Mouse (Mus musculus): ENCODE measurements at regions not wholly inside any gene's neighbourhood (a gene's known extent, or its start where the extent isn't known, plus 50 kb on each side); places are given as distances from the start of the nearest gene placed in this dataset.

DNA sequence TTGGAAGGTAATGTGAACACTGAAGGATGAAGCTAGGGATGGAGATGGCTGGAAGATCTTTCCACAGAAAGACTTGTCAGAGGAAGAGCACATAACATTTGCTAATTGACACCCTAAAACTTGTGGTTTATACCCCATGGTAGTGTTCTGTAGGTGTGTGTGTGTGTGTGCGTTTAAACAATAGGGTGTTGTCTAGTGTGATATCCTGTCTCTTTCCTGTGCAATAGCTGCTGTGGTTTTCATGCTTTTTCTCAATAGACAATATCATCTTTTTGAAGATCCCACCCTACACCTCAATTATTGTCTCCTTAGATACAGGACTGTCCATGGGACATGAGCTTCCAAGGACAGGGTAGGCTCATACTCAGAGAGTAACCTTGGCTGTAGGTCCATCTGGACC, 103.5 kb upstream of the 4933412E24Rik start:
- ATAC-seq (replicated peaks; ENCODE audit: insufficient number of reproducible peaks, low FRiP score, low TSS enrichment, poor library complexity, severe bottlenecking), result peak; percentile 82

DNA sequence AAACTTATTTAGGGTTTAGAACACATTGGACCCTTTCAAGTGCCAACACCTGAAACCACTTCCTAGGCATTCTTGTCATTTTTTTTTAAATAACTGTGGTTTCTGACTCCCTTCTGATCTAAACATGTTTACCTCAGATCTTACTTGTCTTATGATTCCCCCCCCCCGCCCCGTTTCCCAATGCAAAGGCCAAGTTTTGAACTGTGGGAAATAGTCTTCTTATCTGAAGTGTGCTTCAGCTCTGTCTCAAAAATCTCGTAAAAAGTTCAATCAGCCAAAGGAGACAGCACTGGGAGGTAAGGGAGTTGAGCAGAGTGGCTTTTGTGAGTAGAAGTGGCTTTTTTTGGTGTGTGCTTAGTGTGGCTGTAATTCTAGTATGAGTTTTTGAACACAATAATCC, 95.5 kb upstream of the 4933412E24Rik start:
- no peak for ATAC-seq (replicated peaks; ENCODE audit: insufficient number of reproducible peaks, low FRiP score, low TSS enrichment, poor library complexity, severe bottlenecking)

DNA sequence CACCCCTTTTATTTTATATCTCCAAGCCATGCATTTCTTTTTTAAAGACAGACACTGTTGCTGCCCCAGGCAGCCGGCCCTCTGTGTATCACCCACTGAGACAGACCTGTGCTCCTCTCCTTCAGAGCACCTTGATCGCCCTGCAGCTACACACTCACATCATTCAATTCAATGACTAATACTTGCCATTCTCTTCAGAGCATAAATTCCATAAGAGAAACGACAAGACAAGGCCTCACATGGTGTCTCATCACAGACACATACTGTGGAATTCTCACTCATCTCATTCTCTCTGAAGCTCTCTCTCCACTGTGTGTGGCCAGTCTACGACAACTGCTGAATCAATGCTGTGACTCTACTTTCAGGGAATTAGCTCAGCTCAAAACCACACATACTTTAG, 94.6 kb upstream of the 4933412E24Rik start:
- ATAC-seq (replicated peaks; ENCODE audit: insufficient number of reproducible peaks, low FRiP score, low TSS enrichment, poor library complexity, severe bottlenecking), result no peak

DNA sequence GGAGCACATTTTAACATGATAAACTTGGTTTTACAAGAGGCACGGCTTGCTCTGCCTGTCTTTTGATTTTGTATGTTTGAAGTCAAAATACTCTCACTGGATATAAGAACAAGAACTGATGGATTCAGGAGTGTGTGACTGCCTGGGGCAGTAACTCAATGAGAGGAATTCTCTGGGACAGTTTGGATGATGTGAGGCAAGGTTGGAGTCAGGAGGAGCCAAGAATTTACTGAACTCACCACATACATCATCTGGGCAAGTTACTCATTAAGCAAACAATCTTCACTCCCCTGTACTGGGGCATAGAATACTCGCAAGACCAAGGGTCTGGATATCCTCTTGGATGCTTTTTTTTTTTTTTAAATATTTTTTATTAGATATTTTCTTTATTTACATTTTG, 87.7 kb upstream of the 4933412E24Rik start:
- ATAC-seq (replicated peaks; ENCODE audit: insufficient number of reproducible peaks, low FRiP score, low TSS enrichment, poor library complexity, severe bottlenecking), result no peak

DNA sequence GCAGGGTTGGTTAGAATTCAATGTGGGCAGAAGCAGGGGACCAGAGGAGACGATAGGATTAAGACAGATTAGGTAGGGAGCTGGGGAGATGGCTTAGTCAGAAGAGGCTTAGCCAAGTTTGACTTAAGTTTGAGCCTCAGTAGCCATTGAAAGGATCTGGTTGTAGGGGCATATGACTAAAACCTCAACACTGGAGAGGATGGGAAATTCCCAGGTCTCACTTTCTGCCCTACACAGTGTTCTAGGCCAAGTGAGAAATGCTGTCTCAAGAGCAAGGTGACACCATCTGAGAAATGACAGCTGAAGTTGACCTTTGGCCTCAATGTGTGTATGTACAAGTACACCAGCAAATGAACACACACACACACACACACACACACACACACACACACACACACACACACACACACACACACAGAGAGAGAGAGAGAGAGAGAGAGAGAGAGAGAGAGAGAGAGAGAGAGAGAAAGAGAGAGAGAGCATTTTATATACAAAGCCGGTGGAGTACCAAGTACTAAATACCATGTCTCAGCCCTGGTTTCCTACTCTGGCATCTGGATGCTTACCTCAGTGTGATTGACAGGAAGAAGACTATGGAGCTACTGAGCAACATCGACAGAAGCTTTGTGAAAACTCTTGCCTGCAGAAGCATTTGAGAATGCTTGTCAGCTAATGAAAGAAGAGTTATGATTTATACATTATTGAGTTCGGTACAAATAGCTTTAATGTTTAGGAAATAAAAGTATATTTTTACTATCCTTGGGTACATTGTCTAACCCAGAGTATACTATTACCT, 85.3 kb upstream of the 4933412E24Rik start:
- ATAC-seq (replicated peaks; ENCODE audit: insufficient number of reproducible peaks, low FRiP score, low TSS enrichment, poor library complexity, severe bottlenecking), result 0 out of 2 replicates have a peak, but pooled peaks have one; percentile 31

DNA sequence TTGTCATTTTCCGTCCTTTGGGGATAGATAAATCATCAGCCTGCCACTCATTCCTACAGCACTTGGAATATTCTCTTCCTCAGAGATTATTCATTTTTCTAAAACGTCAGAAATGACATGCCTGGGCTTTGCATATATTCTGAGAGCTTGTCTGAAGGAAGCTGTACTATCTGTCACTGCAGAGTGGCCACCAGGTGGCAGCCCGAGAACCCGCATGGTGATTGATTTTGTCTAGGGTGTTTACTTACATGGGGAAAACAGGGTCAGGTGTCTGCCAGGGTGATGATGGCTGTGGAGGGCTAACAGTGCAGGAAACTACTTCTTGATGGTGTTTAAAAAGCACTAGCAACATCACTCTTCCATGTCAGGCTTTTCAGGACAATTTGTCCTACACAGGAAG, 80.7 kb upstream of the 4933412E24Rik start:
- ATAC-seq (replicated peaks; ENCODE audit: insufficient number of reproducible peaks, low FRiP score, low TSS enrichment, poor library complexity, severe bottlenecking), result no peak

DNA sequence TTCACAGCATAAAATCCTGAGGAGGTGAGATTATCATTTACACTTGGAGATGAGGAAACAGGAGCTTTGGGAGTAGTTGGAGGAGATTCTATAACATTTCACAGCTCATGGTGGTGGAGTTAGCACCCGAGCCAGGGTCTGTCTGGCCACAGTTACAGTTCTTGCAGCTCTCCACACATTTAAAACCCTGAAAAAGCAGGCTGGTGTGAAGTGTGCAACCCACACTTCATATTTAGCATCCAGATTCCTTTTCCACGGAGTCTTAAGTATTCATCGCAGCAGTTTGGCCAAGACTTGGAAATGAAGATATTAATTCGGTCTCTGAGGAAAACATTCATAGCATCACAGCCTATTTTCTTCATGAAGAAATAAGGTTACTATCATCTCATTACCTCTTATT, 79.7 kb upstream of the 4933412E24Rik start:
- no peak for ATAC-seq (replicated peaks; ENCODE audit: insufficient number of reproducible peaks, low FRiP score, low TSS enrichment, poor library complexity, severe bottlenecking)

DNA sequence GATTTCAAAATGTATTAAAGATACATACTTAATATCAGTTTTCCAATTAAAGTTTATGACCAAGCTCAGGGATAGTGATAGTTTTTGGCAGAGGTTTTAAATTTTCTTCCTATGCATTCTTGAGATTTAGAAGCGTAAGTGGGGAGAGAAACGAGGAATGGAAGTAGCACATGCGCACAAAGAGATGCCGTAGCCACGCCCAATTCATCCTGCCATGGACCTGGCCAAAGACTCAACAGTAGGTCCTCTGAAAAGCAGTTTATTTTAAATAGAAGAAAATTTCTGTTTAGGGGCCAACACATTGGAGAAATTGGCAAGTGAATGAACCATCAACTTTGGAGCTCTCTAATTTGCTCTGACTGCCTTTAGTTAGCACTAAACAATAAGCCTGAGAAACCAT, 73.5 kb upstream of the 4933412E24Rik start:
- no peak for ATAC-seq (replicated peaks; ENCODE audit: insufficient number of reproducible peaks, low FRiP score, low TSS enrichment, poor library complexity, severe bottlenecking)

DNA sequence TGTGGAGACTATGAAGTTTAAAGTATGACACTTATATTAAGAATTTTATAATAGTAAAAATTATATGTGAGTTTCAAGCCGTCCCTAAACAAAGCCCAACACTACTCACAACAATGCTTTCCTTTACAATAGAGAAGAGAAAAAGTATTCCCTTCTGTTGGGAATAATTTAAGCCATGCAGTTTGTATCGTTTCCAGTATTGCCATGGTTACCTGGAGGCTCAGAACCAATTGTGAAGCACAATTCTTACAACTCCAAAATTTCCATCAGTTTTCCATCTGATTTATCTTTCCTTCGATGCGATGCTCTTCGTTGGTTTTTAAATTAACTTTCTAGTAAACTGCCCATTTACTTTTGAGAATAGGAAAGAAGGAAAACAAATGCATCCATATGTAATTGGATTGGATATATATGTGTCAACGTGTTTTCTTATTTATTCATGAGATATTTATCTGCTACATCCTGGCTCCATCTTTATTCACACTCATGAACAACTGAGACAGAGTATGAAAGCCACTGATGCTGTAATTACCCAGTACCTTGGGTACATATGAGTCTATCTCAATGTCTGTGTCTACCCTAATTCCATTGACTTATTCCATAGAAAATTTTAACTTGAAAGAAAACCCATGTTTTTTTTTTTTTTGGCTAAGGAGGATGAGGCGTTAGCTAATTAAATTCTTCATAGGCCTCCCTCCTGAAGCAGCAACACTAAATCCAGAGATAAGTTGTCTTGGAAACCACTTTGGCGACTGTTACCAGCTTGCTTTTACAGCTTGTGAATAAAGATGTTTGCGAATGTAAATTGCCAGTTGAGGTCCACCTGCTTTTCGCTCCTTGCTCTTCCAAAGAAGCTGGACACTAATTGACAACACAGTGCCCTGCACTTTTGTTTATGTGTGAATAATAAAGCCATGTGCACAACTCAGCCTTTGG, 72.8 kb upstream of the 4933412E24Rik start:
- ATAC-seq (replicated peaks; ENCODE audit: insufficient number of reproducible peaks, low FRiP score, low TSS enrichment, poor library complexity, severe bottlenecking), result no peak
